Mouse (Mus musculus) limb, embryonic 11.5 days (tissue): ENCODE measurements at regions not wholly inside any gene's neighbourhood (a gene's known extent, or its start where the extent isn't known, plus 50 kb on each side); places are given as distances from the start of the nearest gene placed in this dataset.

Experiments
- ATAC-seq: fragments of 200-750 bp; cut with Nextera tagmentation; 2 replicates; pipeline ENCODE4 v1.8.0; 2017; ENCODE audit warnings: low read depth; ENCODE audit not compliant: insufficient number of reproducible peaks, low FRiP score, low TSS enrichment
- DNase-seq: peaks from one replicate; pipeline ENCODE4 v3.0.0-alpha.2; 2015; ENCODE audit warnings: low spot score
- H3K27ac ChIP-seq: fragments of 300-500 bp; sonication (generic); replicated peaks from 2 replicates; pipeline ENCODE4 v1.5.1; 2014; ENCODE audit warnings: low read depth, mild to moderate bottlenecking, low read length
- H3K27me3 ChIP-seq: fragments of 300-500 bp; sonication (generic); 2 replicates; pipeline ENCODE4 v1.6.1; 2014; ENCODE audit warnings: mild to moderate bottlenecking, low read length, mixed read lengths; ENCODE audit not compliant: control insufficient read depth, insufficient read depth
- H3K36me3 ChIP-seq: fragments of 300-500 bp; sonication (generic); 2 replicates; pipeline ENCODE4 v1.6.1; 2014; ENCODE audit warnings: mild to moderate bottlenecking, low read length, moderate library complexity, mixed read lengths; ENCODE audit not compliant: control insufficient read depth, insufficient read depth
- H3K4me1 ChIP-seq: fragments of 300-500 bp; sonication (generic); 2 replicates; pipeline ENCODE4 v1.6.1; 2014; ENCODE audit warnings: low read length, mixed read lengths; ENCODE audit not compliant: control insufficient read depth, insufficient read depth
- H3K4me2 ChIP-seq: fragments of 300-500 bp; sonication (generic); 2 replicates; pipeline ENCODE4 v1.6.1; 2014; ENCODE audit warnings: low read depth, mild to moderate bottlenecking, moderate library complexity; ENCODE audit not compliant: severe bottlenecking
- H3K4me3 ChIP-seq: fragments of 300-500 bp; sonication (generic); 2 replicates; pipeline ENCODE4 v1.5.1; 2014; ENCODE audit warnings: low read depth, low read length
- H3K9ac ChIP-seq: fragments of 300-500 bp; sonication (generic); 2 replicates; pipeline ENCODE4 v1.6.1; 2014; ENCODE audit warnings: mild to moderate bottlenecking, low read length
- H3K9me3 ChIP-seq: fragments of 300-500 bp; sonication (generic); 2 replicates; pipeline ENCODE4 v1.6.1; 2016; ENCODE audit warnings: low read length; ENCODE audit not compliant: control insufficient read depth
- WGBS: fragments of 180-500 bp; shearing (Covaris S2); extraction: QIAGEN DNeasy Blood & Tissue Kit; methylation state at CpG from one replicate; pipeline ENCODE4 v1.1.7; 2014; 5-methylcytosine and 5-hydroxymethylcytosine counted together

- no peak overlapping the region for H3K27ac ChIP-seq
- H3K9me3 ChIP-seq = no peaks in the 10 kb centered on the region
- H3K4me1 ChIP-seq = no peaks in the 10 kb centered on the region
- no peak overlapping the region for H3K4me3 ChIP-seq
- WGBS = 91% methylated on average over 7 of the region's 7 CpGs
- no peak overlapping the region for H3K4me2 ChIP-seq
- DNase-seq (no peak), ATAC-seq (no peak)
- no peak overlapping the region for H3K9ac ChIP-seq
- no peaks in the 10 kb centered on the region for H3K36me3 ChIP-seq
- no peaks in the 10 kb centered on the region for H3K27me3 ChIP-seq
Measured at GRCm38 (mm10) chr14:120560416-120560815, 82.2 kb downstream of the Rap2a start.

- no peak overlapping the region for H3K4me3 ChIP-seq
- H3K9ac ChIP-seq = no peak overlapping the region
- H3K4me2 ChIP-seq = no peak overlapping the region
- WGBS = 91% methylated on average over 2 of the region's 2 CpGs
- ATAC-seq = no peak
- no peaks in the 10 kb centered on the region for H3K4me1 ChIP-seq
- H3K36me3 ChIP-seq = no peaks in the 10 kb centered on the region
- no peaks in the 10 kb centered on the region for H3K27me3 ChIP-seq
- H3K27ac ChIP-seq = no peak overlapping the region
- DNase-seq = no peak
- H3K9me3 ChIP-seq = no peaks in the 10 kb centered on the region
Measured at GRCm38 (mm10) chr14:120560987-120561386, 82.7 kb downstream of the Rap2a start.

DNA sequence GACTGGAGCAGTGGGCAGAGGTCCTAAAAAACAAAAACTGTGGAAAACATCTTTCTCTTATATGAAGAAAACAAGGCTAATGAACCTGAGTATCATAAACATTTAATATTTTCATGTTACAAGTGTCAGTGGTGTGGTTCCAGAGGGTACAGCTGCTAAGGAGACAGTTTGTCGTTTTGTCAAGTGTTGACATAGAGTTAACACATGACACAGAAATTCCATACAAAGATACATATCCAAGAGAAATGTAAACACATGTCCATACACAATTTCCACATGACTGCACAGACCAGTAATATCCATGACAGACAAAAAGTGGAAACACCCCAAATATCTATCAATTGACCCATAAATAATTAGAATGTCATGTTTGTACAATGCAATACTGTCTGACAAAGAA, 88.7 kb downstream of the Rap2a start:
- H3K9ac ChIP-seq = no peak overlapping the region
- no peak for DNase-seq
- no peak overlapping the region for H3K4me2 ChIP-seq
- H3K27me3 ChIP-seq = no peaks in the 10 kb centered on the region
- WGBS = 89% methylated on average over 1 of the region's 1 CpGs
- no peak overlapping the region for H3K27ac ChIP-seq
- no peaks in the 10 kb centered on the region for H3K9me3 ChIP-seq
- no peak overlapping the region for H3K4me3 ChIP-seq
- no peak for ATAC-seq
- no peaks in the 10 kb centered on the region for H3K4me1 ChIP-seq
- H3K36me3 ChIP-seq = no peaks in the 10 kb centered on the region

GRCm38 (mm10) chr14:120568054-120568453, 89.8 kb downstream of the Rap2a start:
- H3K9me3 ChIP-seq = no peaks in the 10 kb centered on the region
- ATAC-seq = no peak
- H3K27me3 ChIP-seq = no peaks in the 10 kb centered on the region
- no peak overlapping the region for H3K9ac ChIP-seq
- no peak overlapping the region for H3K4me2 ChIP-seq
- no peak for DNase-seq
- WGBS = 85% methylated on average over 4 of the region's 4 CpGs
- H3K36me3 ChIP-seq = no peaks in the 10 kb centered on the region
- H3K4me1 ChIP-seq = no peaks in the 10 kb centered on the region
- H3K4me3 ChIP-seq = no peak overlapping the region
- H3K27ac ChIP-seq = no peak overlapping the region

- no peak overlapping the region for H3K4me3 ChIP-seq
- 86% methylated on average over 10 of the region's 10 CpGs for WGBS
- H3K4me2 ChIP-seq = no peak overlapping the region
- H3K27ac ChIP-seq = no peak overlapping the region
- H3K9me3 ChIP-seq = no peaks in the 10 kb centered on the region
- H3K9ac ChIP-seq = no peak overlapping the region
- H3K36me3 ChIP-seq = no peaks in the 10 kb centered on the region
- H3K4me1 ChIP-seq = no peaks in the 10 kb centered on the region
- ATAC-seq (no peak), DNase-seq (no peak)
- no peaks in the 10 kb centered on the region for H3K27me3 ChIP-seq
Measured at GRCm38 (mm10) chr14:120572238-120572637, 94.0 kb downstream of the Rap2a start.

DNA sequence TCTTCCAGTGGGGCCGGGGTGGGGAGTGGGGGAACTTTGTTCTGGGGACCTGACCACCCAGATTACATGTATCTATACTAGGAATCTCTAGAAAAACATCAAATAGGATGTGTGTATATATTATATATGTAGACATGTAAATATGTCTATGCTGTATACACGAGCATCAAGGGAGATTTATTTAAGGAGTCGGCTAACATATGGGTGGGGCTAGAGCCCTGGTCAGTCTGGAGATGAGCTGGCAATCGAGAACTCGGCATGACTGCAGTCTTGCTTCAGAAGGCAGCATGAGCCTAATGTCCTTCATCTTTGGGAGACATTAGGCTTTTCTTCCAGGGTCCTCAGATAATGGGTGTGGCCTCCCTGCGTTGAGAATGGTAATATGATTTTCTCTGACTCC, 97.0 kb downstream of the Rap2a start:
- H3K9ac ChIP-seq = no peak overlapping the region
- ATAC-seq = no peak
- WGBS = 84% methylated on average over 6 of the region's 6 CpGs
- H3K4me2 ChIP-seq = no peak overlapping the region
- H3K27ac ChIP-seq = no peak overlapping the region
- no peak for DNase-seq
- H3K4me3 ChIP-seq = no peak overlapping the region
- H3K27me3 ChIP-seq = no peaks in the 10 kb centered on the region
- H3K9me3 ChIP-seq = no peaks in the 10 kb centered on the region
- no peaks in the 10 kb centered on the region for H3K4me1 ChIP-seq
- no peaks in the 10 kb centered on the region for H3K36me3 ChIP-seq

- Histone ChIP-seq H3K4me2 (no peak overlapping the region), H3K9me3 (no peaks in the 10 kb centered on the region), H3K4me3 (no peak overlapping the region), H3K36me3 (no peaks in the 10 kb centered on the region), H3K27me3 (no peaks in the 10 kb centered on the region), H3K4me1 (no peaks in the 10 kb centered on the region), H3K9ac (no peak overlapping the region), H3K27ac (no peak overlapping the region)
- no peak for ATAC-seq
- 91% methylated on average over 11 of the region's 11 CpGs for WGBS
- no peak for DNase-seq
Measured at GRCm38 (mm10) chr14:120578352-120579080, 100.3 kb downstream of the Rap2a start.

- 79% methylated on average over 3 of the region's 3 CpGs for WGBS
- H3K4me3 ChIP-seq = no peak overlapping the region
- no peaks in the 10 kb centered on the region for H3K9me3 ChIP-seq
- no peaks in the 10 kb centered on the region for H3K4me1 ChIP-seq
- H3K4me2 ChIP-seq = no peak overlapping the region
- DNase-seq (no peak), ATAC-seq (no peak)
- no peak overlapping the region for H3K27ac ChIP-seq
- H3K27me3 ChIP-seq = no peaks in the 10 kb centered on the region
- no peak overlapping the region for H3K9ac ChIP-seq
- H3K36me3 ChIP-seq = no peaks in the 10 kb centered on the region
Measured at GRCm38 (mm10) chr14:120583807-120584206, 105.6 kb downstream of the Rap2a start.

- no peaks in the 10 kb centered on the region for H3K27me3 ChIP-seq
- WGBS = 84% methylated on average over 2 of the region's 2 CpGs
- no peaks in the 10 kb centered on the region for H3K9me3 ChIP-seq
- H3K9ac ChIP-seq = no peak overlapping the region
- no peak for ATAC-seq
- H3K4me1 ChIP-seq = no peaks in the 10 kb centered on the region
- no peak overlapping the region for H3K27ac ChIP-seq
- no peak for DNase-seq
- no peaks in the 10 kb centered on the region for H3K36me3 ChIP-seq
- H3K4me3 ChIP-seq = no peak overlapping the region
- no peak overlapping the region for H3K4me2 ChIP-seq
Measured at GRCm38 (mm10) chr14:120592191-120592590, 113.9 kb downstream of the Rap2a start.
